Mouse (Mus musculus): ENCODE measurements around the gene Plekha4.

The Plekha4 gene

DNA sequence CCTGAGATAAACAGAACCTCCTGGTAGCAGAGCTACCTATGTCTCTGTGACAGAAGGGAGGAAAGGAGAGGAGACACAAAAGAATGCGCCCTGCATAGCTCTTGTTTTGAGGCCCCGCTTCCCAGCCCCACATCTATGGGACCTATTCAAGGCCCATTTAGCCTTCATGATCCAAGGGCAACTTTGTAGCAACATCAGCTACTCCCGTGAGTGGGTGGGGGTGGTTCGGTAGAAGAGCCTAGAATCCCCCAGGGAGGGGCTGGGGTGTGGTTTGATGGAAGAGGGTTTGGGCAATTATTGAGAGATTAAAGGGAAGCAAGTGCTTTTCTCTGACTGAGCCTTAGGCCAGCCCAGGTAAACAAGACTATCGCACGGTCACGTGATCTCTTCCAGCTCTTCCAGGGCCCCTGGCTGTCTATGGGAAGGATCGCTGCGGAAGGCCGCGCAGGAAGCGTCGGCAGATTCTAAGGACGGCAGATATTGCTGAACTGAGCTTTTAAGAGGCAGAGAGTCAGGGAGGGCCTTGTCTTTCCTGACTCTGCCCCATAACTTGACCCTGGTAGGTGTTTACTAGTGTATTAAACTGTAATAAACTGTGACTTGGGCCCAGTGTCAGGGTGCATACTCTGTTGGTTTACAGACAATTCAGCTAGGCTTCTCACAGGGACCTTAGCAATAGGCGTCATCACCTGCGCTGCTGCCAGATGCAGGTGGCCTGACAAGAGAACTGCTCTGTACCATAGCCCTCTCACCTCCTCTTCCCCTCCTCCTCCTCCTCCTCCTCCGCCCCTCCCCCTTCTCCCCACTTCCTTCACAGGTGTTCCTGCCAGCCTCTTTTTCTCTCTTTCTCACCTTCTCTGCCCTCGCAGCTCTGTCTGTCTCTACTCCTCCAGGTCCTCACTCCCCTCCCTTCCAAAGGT lies 73.1 kb downstream of the Plekha4 start:
- peak in 1 of 2 experiments; percentile 5 for DNase-seq (ENCODE audit: inconsistent age in 2 of 2, low spot score in 1 of 2)

All from adrenal gland, adult (tissue).